Mouse (Mus musculus) heart, embryonic 15.5 days (tissue): ENCODE measurements around the gene Olfr282. TPM values are rescaled to one million over a fixed set of nuclear protein-coding genes. Genes with fewer than 3 reads are reported as not detected.

Experiments used
- ATAC-seq: fragments of 200-750 bp; cut with Nextera tagmentation; replicated peaks from 2 replicates; pipeline ENCODE4 v1.8.0; 2017; ENCODE audit warnings: low read depth, moderate TSS enrichment; ENCODE audit not compliant: insufficient number of reproducible peaks, insufficient read depth, low FRiP score
- H3K27ac ChIP-seq: fragments of 300-500 bp; sonication (generic); 2 replicates; pipeline ENCODE4 v1.5.1; 2015; ENCODE audit warnings: mild to moderate bottlenecking, inconsistent platforms
- H3K27me3 ChIP-seq: fragments of 300-500 bp; sonication (generic); 2 replicates; pipeline ENCODE4 v1.6.1; 2015; ENCODE audit warnings: inconsistent platforms
- H3K36me3 ChIP-seq: fragments of 300-500 bp; sonication (generic); 2 replicates; pipeline ENCODE4 v1.6.1; 2015; ENCODE audit warnings: mild to moderate bottlenecking, inconsistent platforms
- H3K4me1 ChIP-seq: fragments of 300-500 bp; sonication (generic); replicated peaks from 2 replicates; pipeline ENCODE4 v1.6.1; 2015; ENCODE audit warnings: inconsistent platforms
- H3K4me2 ChIP-seq: fragments of 300-500 bp; sonication (generic); 2 replicates; pipeline ENCODE4 v1.6.1; 2015; ENCODE audit warnings: inconsistent platforms, mild to moderate bottlenecking, moderate library complexity
- H3K4me3 ChIP-seq: fragments of 300-500 bp; sonication (generic); 2 replicates; pipeline ENCODE4 v1.5.1; 2015; ENCODE audit warnings: mild to moderate bottlenecking, inconsistent platforms
- H3K9ac ChIP-seq: fragments of 300-500 bp; sonication (generic); 2 replicates; pipeline ENCODE4 v1.6.1; 2015; ENCODE audit warnings: mild to moderate bottlenecking, inconsistent platforms
- H3K9me3 ChIP-seq: fragments of 300-500 bp; sonication (generic); replicated peaks from 2 replicates; pipeline ENCODE4 v1.6.1; 2016; ENCODE audit warnings: inconsistent platforms
- WGBS: fragments of 180-500 bp; shearing (Covaris S2); methylation state at CpG from one replicate; pipeline ENCODE4 v1.1.7; 2015; ENCODE audit warnings: mixed read lengths; 5-methylcytosine and 5-hydroxymethylcytosine counted together
- polyA plus RNA-seq: library from polyadenylated mRNA; unstranded; fragments of >200 nt; fragmentation: Nextera tagmentation; extraction: Ambion mirVana; gene quantifications from 2 replicates; pipeline ENCODE4 v1.2.1, GENCODE M21; 2015

Olfr282 gene
- polyA plus RNA-seq, 1 experiment from 2014 or later = not detected

DNA sequence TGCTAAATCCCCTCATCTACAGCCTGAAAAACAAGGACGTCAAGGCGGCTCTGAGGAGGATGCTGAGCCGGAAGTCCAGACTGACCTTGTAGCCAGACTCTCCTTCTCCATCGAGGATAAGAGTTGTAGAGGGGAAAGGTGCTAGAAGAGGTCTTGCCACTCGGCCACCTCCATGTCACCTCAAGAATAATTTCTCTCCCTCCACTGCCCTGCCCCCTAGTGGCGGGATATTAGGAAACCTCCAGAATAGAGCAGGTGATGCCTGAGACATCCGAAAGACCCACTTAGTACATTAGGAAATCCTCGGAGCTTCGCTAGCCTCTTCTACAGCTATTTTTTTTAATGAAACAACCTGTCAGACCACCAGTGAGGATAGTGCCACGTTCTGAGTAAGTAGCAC is 44.4 kb downstream of the Olfr282 start:
- Histone ChIP-seq H3K4me3 (no peak overlapping the region), H3K9ac (no peak overlapping the region), H3K27ac (no peak overlapping the region), H3K36me3 (no peaks in the 10 kb centered on the region), H3K27me3 (0 out of 2 replicates have a peak, but pooled peaks cover 3% of the 10 kb centered on the region), H3K4me2 (no peak overlapping the region), H3K4me1 (no peaks in the 10 kb centered on the region), H3K9me3 (no peaks in the 10 kb centered on the region)
- 49% methylated on average over 10 of the region's 10 CpGs for WGBS
- no peak for ATAC-seq

DNA sequence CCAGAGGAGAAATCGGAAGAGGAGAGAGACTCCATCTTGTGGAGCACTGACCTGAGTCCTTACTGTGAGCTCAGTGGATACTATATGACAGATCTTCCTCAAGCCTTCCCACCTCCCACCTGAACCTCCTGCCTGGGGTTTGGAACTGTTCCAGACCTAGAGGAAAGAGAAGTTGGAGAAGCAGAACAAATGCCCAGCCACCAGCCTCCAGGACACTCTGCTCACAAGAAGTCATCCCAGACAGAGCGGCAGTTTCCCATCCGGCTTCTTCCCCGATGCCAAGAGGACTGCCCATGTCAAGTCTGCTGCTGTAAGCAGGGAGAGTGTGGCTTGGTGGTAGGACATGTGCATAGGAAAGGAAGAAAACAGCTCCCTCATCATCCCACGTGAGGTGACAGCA is 45.3 kb downstream of the Olfr282 start:
- Histone ChIP-seq H3K4me3 (no peak overlapping the region), H3K4me2 (no peak overlapping the region)
- ATAC-seq = no peak

DNA sequence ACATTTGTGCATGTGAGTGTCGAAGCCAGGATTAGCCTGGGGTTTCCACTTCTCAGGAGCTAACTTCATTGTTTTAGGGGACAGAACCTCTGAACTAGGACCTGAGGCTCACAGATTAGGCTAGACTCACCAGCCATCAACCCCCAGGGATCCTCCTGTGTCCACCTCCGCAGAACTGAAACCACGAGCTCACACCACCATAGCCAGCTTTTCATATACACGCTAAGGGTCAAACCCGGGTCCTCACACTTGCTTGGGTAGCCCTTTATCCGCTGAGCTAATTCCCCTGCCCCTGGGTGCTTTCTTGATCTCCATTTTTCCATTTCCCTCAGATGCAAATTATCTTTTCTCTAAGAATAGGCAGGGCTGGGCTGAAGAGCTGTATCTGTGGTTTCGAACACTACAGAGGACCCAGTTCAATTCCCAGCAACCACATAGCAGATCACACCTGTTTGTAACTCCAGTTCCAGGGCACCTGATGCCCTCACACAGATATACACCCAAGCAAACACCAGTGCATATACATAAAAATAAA is 48.6 kb downstream of the Olfr282 start:
- ATAC-seq = no peak
- H3K4me3 ChIP-seq = no peak overlapping the region

More for the DNA sequence above, 45.3 kb downstream of the Olfr282 start:
- no peaks in the 10 kb centered on the region for H3K9me3 ChIP-seq
- 79% methylated on average over 5 of the region's 5 CpGs for WGBS
- no peak overlapping the region for H3K27ac ChIP-seq
- no peak overlapping the region for H3K9ac ChIP-seq
- H3K4me1 ChIP-seq = no peaks in the 10 kb centered on the region
- 0 out of 2 replicates have a peak, but pooled peaks cover 3% of the 10 kb centered on the region for H3K27me3 ChIP-seq
- H3K36me3 ChIP-seq = no peaks in the 10 kb centered on the region

DNA sequence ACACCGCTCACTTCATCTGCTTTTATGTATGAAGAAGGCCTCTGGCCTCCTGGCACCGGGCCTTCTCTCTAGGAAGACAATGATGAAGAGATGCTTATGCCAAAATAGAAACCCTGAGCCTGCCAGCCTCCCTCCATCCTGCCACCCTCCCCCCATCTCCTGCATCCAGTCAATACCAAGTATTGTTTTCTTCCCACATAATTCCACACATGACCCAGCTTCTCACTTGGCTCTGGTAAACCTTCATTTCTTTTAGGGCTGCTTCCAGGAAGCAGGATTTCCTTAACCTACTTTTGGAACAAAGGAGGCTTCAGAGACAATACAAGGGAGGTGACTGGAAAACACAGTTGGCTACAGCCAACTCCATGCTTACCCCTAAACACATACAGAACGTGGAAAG is 51.7 kb downstream of the Olfr282 start, which contains the start of gene Lalba:
Gene Lalba, minus strand, starts transcription at position 21 of the 400 bp plus-strand sequence.
- H3K36me3 ChIP-seq = no peaks in the 10 kb centered on the region
- no peak within 1 kb of the TSS for H3K4me2 ChIP-seq
- H3K4me3 ChIP-seq = no peak within 1 kb of the TSS
- H3K9me3 ChIP-seq = no peaks in the 10 kb centered on the region
- no peak within 1 kb of the TSS for H3K9ac ChIP-seq
- H3K27me3 ChIP-seq = 0 out of 2 replicates have a peak, but pooled peaks cover 3% of the 10 kb centered on the region
- no peak within 1 kb of the TSS for H3K27ac ChIP-seq
- no peaks in the 10 kb centered on the region; the same call in 1 of the 2 replicates for H3K4me1 ChIP-seq
- ATAC-seq = no peak
- WGBS = 47% methylated on average over 3 of the region's 3 CpGs

More for the DNA sequence above, 48.6 kb downstream of the Olfr282 start:
- no peaks in the 10 kb centered on the region for H3K9me3 ChIP-seq
- H3K4me2 ChIP-seq = no peak overlapping the region
- 68% methylated on average over 7 of the region's 7 CpGs for WGBS
- no peak overlapping the region for H3K9ac ChIP-seq
- H3K27me3 ChIP-seq = 0 out of 2 replicates have a peak, but pooled peaks cover 3% of the 10 kb centered on the region
- H3K4me1 ChIP-seq = no peaks in the 10 kb centered on the region; the same call in 1 of the 2 replicates
- no peaks in the 10 kb centered on the region for H3K36me3 ChIP-seq
- H3K27ac ChIP-seq = no peak overlapping the region

DNA sequence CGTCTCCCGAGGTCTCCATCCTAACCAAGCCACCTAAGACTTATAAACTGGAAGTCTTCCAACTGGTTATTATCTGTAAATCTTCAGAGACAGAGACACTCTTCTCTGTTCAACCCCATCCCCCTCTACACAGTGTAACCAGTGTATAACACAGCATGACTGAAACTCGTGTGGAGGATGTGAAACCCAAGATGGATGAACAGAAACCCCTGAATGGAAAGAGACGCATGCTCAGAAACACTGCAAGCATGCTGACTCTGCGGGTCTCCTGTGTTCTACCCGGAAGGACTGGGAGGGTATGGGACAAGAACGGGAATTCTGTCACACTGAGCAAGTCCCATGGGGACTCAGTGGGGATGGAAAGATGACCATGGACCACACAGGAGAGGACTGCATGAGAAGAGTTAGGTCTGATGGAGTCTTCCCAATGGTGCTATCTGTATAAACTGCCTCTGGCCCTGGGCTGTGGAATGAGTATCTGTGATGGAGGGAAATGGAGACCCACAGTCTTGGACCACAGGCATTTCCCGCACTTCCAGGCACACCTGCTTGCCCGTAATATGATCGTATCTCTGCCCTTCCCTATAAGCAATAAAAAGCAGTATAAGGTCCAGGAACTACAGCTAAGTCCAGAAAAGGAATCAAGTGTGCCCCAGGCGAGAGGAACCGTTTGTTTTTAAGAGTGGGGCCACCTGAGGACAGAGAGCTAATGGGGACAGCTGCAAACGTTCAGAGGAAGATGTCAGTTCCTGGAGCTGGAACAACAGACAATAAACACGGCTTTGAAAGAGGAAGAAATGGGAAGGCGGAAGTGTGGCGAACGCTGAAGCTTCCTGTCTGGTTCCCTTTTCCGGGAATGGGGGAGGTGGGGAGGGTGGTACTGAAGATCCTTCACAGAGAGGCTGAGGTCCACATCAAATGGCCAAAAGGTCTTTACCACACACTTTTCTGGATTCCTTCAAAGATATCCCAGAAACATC is 53.2 kb downstream of the Olfr282 start:
- Histone ChIP-seq H3K27ac (no peak overlapping the region), H3K27me3 (0 out of 2 replicates have a peak, but pooled peaks cover 3% of the 10 kb centered on the region), H3K4me3 (no peak overlapping the region), H3K4me2 (no peak overlapping the region), H3K9me3 (no peaks in the 10 kb centered on the region), H3K9ac (no peak overlapping the region), H3K36me3 (no peaks in the 10 kb centered on the region), H3K4me1 (no peaks in the 10 kb centered on the region; the same call in 1 of the 2 replicates)
- WGBS = 56% methylated on average over 18 of the region's 18 CpGs
- ATAC-seq = no peak

DNA sequence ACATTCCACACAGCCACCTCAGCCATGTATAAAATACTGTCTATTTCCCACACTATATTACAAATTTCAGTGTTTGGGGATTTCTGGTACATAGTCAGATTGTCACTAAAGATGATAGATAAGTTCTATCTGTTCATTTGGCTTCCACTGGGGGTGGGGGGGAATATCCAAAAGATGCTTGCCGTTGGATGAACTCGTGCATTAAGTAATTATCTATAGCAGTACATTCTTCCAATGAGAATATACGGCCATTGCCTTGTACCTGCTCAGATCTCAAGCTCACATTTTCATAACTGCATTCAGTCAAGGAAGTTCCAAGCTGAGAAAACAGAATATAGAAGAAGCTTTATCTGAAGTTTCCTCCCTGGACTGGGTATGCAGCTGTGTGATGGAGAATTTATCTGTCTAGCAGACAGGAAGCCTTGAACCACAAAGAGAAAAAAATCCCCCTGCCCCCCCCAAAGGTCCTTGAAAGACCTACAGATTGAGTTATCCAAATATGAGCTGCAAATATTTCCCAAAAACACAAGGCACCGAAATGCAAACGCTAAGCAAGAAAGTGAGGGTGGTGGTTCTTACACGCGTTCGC is 55.5 kb downstream of the Olfr282 start:
- no peak for ATAC-seq
- Histone ChIP-seq H3K4me3 (no peak overlapping the region), H3K27ac (no peak overlapping the region), H3K9me3 (no peaks in the 10 kb centered on the region), H3K9ac (no peak overlapping the region), H3K4me1 (no peaks in the 10 kb centered on the region; the same call in 1 of the 2 replicates), H3K36me3 (no peaks in the 10 kb centered on the region), H3K4me2 (no peak overlapping the region), H3K27me3 (no peaks in the 10 kb centered on the region)
- WGBS = 92% methylated on average over 8 of the region's 8 CpGs

Other genes starting within 250 kb of the Olfr282 start
- not detected in 2 replicates for gene Olfr288, start 235.7 kb upstream of the Olfr282 start, polyA plus RNA-seq
- not detected in 2 replicates for gene Gm44579, start 210.2 kb upstream of the Olfr282 start, polyA plus RNA-seq
- gene Olfr287, start 210.2 kb upstream of the Olfr282 start, polyA plus RNA-seq = not detected in 2 replicates
- gene Olfr286, start 196.8 kb upstream of the Olfr282 start, polyA plus RNA-seq = not detected in 2 replicates
- gene H1fnt, start 173.9 kb upstream of the Olfr282 start, polyA plus RNA-seq = not detected in 2 replicates
- 1.1 and 1.8 TPM in 2 replicates for gene Zfp641, start 135.1 kb upstream of the Olfr282 start, polyA plus RNA-seq
- gene Olfr285, start 113.9 kb upstream of the Olfr282 start, polyA plus RNA-seq = not detected in 2 replicates
- not detected in 2 replicates for gene Olfr284, start 90.2 kb upstream of the Olfr282 start, polyA plus RNA-seq
- not detected in 2 replicates for gene Olfr283, start 50.3 kb upstream of the Olfr282 start, polyA plus RNA-seq
- gene Olfr281, start 21.4 kb downstream of the Olfr282 start, polyA plus RNA-seq = not detected in 2 replicates
- not detected in 2 replicates for gene OR5BS1P, start 38.7 kb downstream of the Olfr282 start, polyA plus RNA-seq
- not detected in 2 replicates for gene Lalba, start 51.5 kb downstream of the Olfr282 start, polyA plus RNA-seq
- gene Olfr279, start 61.2 kb downstream of the Olfr282 start, polyA plus RNA-seq = not detected in 2 replicates
- 70.0 and 81.2 TPM in 2 replicates for gene Kansl2, start 103.0 kb downstream of the Olfr282 start, polyA plus RNA-seq
- 33.2 and 38.0 TPM in 2 replicates for gene Ccnt1, start 139.7 kb downstream of the Olfr282 start, polyA plus RNA-seq
- 0.40 and 0.74 TPM in 2 replicates for gene 4930415O20Rik, start 139.8 kb downstream of the Olfr282 start, polyA plus RNA-seq
- gene Adcy6, start 178.9 kb downstream of the Olfr282 start, polyA plus RNA-seq = 36.5 and 43.0 TPM in 2 replicates
- 8.7 and 12.8 TPM in 2 replicates for gene Cacnb3, start 199.6 kb downstream of the Olfr282 start, polyA plus RNA-seq
- gene Ddx23, start 231.7 kb downstream of the Olfr282 start, polyA plus RNA-seq = 16.1 and 17.8 TPM in 2 replicates
- 1.1 and 1.2 TPM in 2 replicates for gene Rnd1, start 246.2 kb downstream of the Olfr282 start, polyA plus RNA-seq